Mouse (Mus musculus): ENCODE measurements at regions not wholly inside any gene's neighbourhood (a gene's known extent, or its start where the extent isn't known, plus 50 kb on each side); places are given as distances from the start of the nearest gene placed in this dataset.

- no peak for DNase-seq (ENCODE audit: low spot score in 2 of 2)
These were observed 66.0 kb downstream of the Cops8 start for GRCm38 (mm10) chr1:90668787-90669186.

DNA sequence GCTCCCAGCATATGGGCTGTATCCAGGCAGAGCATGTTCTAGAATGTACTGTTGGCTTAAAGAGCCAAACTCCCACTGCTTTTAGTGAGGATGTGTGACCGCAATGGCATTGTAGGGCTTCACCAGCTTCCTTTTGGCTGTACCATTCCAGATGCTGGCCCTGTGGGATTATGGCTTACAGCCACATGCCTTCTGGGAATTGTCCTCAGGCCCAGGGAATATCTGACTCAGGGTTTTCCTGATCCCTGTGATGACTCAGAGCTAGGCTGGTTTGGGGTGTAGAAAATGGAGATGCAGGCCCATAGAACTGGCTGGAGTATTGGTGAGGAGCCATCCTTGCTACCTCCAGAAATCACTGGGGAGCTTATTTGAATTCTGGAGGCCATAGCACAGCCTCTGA, 66.5 kb downstream of the Cops8 start:
- no peak for DNase-seq (ENCODE audit: low spot score in 2 of 2)

- DNase-seq (ENCODE audit: low spot score in 2 of 2) = no peak
These were observed 67.6 kb downstream of the Cops8 start for GRCm38 (mm10) chr1:90670346-90670745.

DNA sequence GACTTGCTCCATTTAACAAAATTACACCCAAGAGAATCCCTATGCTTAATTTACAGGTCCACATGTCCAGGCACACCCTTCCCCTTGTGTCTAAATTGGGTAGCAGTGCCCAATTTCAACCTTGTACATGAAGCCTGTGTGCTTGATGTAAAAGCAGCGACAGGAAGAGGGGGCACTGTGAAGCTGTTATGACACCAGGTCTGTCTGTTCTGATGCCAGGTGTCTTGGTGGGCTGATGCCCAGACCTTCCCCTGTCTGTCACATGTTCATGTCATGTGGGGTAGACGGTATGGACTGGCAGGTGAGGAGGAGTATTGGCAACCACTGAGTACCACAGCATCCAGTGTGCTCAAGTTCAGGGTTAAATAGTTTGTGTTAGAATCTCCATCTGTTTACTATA, 71.0 kb downstream of the Cops8 start:
- no peak for DNase-seq (ENCODE audit: low spot score in 2 of 2)

DNA sequence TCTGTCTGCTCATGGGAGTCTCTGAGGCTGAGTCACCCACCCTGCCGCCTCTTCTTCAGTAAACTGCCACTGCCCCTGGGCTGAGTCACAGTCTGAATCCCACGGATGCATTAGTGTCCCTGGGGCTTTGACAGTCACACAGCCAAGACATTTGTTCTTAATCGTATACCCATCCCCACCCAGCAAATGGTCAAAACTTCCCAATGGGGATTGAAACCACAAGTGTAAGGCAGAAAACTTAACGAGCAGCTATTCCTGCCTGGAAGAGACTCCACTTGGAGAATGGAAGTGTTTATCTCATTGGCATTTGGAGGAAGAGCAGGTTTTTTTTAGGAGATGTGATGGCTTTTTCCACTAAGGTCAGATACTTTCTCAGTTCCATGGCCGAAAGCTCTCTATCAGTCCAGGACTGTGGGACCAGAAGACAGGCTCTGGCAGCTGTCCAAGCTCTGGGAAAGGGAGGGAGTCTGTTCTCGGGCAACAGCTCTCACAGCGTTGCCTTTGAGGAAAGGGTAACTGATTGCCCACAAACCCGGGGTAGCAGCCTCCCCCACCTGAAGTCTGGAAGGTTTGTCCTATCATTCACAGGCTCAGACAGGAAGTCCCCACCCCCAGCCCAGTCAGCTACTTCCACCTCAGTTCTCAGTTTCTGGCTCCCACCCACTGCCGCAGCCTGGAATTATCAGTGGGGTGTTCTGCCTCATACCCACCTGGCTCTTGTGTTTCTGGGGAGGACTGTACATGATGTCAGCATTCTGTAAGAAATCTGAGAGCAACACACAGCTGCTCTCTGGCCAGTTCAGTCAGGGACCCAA, 73.6 kb downstream of the Cops8 start:
- no peak for DNase-seq (ENCODE audit: low spot score in 2 of 2)

DNA sequence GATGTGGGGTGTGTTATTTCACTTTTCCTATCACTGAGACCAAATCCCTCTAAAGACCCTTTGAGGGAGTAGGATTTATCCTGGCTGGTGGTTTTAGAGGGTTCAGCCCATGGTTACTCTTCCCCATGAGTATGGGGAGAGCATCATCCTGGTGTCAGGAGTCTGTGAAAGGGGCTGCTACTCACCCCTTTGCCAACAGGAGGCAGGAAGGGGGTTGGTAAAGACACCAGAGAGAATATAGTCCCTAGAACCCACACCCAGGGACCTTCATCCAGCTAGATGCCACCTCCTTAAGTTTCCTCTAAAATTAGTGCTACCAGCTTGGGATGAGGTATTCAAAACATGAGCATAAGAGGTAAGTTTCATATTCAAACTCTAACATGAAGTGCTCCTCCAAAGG, 74.4 kb downstream of the Cops8 start:
- DNase-seq (ENCODE audit: low spot score in 2 of 2) = no peak

DNA sequence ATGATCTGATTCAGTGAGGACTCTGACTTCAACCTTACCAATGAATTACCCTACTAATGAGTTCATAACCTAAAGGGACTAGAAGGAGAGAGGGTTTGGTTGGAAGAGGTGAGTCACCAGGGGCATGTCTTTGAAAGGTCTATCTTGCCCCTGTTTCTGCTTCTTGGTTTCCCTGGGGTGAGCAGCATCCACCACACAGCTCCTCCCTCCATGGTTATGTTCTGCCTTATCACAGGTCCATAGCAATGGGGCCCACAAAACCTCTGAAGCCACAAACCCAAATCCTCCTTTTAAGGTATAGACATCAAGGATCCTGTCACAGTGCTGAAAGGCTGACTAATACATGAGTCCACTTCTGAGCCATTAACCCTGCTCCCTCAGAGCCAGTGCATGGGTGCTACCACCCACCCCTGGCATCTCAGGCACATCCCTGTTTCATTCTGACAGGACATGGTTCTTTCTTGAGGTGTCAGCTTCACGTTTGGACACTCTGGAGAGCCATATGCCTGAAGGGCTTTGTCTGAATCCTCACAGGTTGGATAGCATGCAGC, 74.9 kb downstream of the Cops8 start:
- no peak for DNase-seq (ENCODE audit: low spot score in 2 of 2)

GRCm38 (mm10) chr1:90678416-90678815, 75.6 kb downstream of the Cops8 start:
- no peak for DNase-seq (ENCODE audit: low spot score in 2 of 2)

DNA sequence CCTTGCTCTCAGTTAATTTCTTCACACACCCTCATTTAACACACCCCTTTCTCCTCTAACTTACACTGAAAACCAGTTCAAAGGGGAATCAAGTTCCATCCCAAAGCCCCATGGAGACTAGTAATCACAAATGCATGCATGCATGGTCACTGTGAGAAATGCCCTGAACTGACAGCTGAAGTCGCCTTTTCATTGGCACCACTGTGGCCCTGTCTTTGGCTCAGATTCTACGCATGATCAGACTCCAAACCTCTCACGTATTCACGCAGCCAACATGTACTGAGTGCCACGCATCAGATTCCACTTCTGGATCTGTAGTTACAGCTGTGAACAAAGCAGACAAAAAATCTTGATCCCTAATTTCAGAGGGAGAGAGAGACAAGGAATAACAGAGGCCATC, 85.3 kb downstream of the Cops8 start:
- DNase-seq (ENCODE audit: low spot score in 2 of 2) = no peak

- DNase-seq (ENCODE audit: low spot score in 2 of 2) = peak in 1 of 2 experiments; percentile 32
These were observed 87.9 kb downstream of the Cops8 start for GRCm38 (mm10) chr1:90690591-90691116.

DNA sequence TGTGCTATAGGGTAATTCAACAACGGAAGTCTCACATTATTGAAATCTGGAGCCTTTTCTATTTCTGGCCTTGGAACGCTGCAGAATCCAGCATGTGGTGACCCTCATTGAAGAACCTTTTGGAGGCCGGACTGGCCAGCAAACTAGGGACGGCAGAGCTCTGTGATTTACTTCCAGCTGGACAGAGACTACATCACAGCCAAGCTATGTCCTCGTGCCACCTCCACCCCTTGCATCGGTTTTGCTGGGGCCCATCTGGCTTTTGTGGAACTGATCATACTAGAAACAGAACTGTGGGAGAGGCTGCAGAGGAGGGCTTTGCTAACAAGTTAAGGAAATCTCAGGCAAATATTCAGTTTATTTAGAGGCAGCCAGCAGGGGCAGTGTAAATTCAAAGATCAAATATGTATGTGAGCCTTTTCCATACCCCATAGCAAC, 88.4 kb downstream of the Cops8 start:
- DNase-seq (ENCODE audit: low spot score in 2 of 2) = peak; percentile 19 to 26

GRCm38 (mm10) chr1:90692851-90693250, 90.1 kb downstream of the Cops8 start:
- no peak for DNase-seq (ENCODE audit: low spot score in 2 of 2)

DNA sequence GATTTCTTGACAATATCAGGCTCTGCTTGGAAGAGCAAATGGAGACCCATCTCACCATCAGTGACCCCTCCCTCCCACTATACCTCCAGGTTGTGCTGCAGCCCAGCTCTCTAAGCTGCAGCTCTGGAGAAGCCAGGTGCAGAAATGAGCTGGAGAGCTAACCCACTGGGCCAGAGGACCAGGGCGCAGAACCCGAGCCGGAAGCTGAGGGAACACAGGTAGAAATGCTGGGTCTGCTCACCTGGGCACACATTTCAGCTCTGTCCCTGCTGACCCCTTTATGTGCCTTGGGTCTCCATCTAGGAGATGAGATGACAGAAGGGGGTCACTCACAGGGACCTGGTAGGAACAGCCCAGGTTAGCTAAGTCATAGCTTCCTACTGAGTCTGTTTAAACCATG, 92.0 kb downstream of the Cops8 start:
- DNase-seq (ENCODE audit: low spot score in 2 of 2) = no peak

DNA sequence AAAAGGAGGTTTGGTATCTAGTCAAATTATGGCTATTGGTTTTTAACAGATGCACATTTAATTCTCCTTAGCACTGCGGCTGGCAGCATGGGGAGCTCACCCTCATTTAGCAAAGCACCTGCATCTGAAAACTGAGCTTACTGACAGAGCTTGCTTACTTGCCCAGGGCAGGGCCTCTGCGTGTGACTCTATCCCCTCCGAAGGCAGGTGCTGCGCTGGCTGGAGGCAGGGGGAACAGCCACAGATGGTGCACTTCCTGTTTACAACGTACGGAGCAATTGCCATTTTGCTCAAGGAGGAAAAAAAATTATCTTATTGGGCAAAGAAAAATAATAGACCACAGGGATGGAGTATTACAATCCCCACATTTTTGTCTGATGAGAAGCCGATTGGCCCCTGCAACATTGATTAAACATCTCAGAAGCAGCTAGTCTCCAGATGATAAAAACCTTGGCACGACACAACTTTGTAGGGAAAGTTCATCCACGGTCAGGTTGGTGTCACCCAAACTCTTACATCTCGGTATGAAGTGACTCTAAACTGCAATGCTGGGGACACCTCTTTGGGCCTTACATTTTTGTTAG, 92.5 kb downstream of the Cops8 start:
- DNase-seq (ENCODE audit: low spot score in 2 of 2) = no peak

- DNase-seq (ENCODE audit: low spot score in 2 of 2) = no peak
These were observed 93.2 kb downstream of the Cops8 start for GRCm38 (mm10) chr1:90696000-90696399.

- no peak for DNase-seq (ENCODE audit: low spot score in 2 of 2)
These were observed 94.3 kb downstream of the Cops8 start for GRCm38 (mm10) chr1:90697056-90697596.

DNA sequence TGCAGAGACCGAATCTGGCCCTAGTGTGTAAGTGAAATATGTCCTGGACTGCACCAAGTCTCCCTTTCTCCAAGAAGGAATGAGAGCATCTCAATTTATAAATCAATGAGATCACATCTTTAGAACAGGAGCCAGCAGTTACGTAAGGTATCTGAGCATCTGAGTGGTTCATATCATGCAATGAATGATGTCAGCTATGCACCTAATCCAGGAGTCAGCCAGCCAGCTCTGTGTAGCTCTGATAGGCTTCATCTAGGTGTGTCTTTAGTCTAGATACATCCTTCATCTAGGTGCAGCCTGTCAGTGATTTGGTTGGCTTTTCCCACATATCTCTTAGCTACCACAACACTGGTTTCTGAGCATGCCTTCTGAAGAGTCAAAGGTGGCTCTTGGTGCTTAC, 95.8 kb downstream of the Cops8 start:
- no peak for DNase-seq (ENCODE audit: low spot score in 2 of 2)

GRCm38 (mm10) chr1:90701756-90702155, 99.0 kb downstream of the Cops8 start:
- no peak for DNase-seq (ENCODE audit: low spot score in 2 of 2)

DNA sequence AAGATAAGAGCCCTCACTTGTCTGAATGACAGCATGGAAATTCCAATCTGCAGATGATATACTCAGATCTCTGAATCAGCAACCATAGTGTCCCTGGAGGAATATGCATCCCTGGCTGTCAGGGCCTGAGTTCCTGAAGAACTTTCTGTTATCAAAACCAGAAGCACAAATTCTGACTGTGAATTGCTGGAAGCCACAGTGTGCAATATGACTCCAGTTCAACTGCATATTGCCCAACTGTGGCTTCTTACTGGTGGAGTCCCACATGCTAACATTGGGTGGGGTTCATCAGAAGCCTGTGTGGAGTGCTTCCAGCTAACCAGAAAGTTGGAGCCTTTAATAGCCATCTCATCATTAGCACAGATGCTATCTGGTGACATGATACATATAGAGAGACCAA, 103.6 kb downstream of the Cops8 start:
- no peak for DNase-seq (ENCODE audit: low spot score in 2 of 2)

DNA sequence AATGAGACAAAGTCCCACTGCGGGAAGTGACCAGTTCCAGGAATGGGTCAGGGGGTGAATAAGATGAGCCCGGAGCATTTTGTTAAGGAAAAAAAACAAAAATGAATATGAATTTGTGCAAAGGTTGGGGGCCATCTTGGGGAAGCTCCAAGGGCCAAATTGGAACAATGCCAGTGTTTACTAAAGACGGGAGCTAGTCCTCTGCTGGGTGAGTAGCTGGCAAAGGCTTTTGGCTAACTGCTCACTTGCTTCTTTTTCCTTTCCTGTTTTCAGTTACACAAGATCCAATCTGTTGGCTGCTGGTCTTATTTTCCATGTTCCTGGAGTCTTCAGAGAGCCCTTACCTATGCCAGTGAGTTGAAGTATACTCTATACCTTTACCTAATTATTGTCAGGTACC, 107.0 kb downstream of the Cops8 start:
- no peak for DNase-seq (ENCODE audit: low spot score in 2 of 2)

DNA sequence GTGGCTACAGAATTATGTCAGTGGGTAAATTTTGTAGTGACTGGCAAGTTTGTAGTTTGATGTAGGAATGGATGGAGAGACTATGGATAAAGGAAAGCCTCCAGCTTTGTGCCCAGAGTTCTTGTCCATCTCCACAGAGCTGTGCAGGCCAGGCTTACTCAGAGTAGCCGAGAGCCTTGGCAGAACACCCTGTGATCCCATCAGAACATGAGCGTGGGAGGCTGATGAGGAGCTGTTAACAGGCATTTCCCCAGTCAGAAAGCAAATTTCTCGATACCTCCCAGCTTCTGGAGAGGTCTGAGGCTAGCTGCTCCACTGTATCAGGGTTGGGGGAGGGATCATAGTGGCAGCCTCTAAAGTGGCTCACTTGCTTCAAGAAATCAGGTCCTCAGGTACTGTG, 107.8 kb downstream of the Cops8 start:
- DNase-seq (ENCODE audit: low spot score in 2 of 2) = no peak

DNA sequence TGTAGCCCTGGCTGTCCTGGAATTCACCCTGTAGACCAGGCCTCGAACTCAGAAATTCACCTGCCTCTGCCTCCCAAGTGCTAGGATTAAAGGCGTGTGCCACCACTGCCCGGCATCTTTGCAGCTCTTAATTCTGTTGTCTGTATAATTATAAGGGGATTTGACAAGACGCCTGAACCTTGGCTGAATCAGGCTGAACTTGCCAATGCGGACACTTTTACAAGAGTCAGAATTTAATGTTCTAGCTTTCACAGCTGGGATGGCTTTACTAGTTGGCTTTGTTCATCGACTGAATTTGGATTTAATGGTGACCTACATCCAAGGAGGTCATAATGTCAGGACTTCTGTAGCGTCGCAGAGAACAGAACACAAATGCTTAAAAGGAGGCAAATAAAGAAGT, 108.3 kb downstream of the Cops8 start:
- DNase-seq (ENCODE audit: low spot score in 2 of 2) = no peak
